Mouse (Mus musculus): ENCODE measurements at regions not wholly inside any gene's neighbourhood (a gene's known extent, or its start where the extent isn't known, plus 50 kb on each side); places are given as distances from the start of the nearest gene placed in this dataset.
"Not testable (repeated sequence)": the region's sequence is repeated elsewhere in the genome, so short reads cannot be mapped to it uniquely, and the experiment has no call there.

GRCm38 (mm10) chr10:30342965-30343478 lies 142.7 kb upstream of the Cenpw start:
- no peaks in the 10 kb centered on the region for H3K36me3 ChIP-seq
- no peak overlapping the region for H3K4me3 ChIP-seq
- no peaks in the 10 kb centered on the region for H3K4me1 ChIP-seq (replicated peaks)
- H3K27me3 ChIP-seq (ENCODE audit: insufficient read depth, poor library complexity, severe bottlenecking) = no peaks in the 10 kb centered on the region
- no peak for DNase-seq (ENCODE audit: low spot score)
- WGBS = 84% methylated on average over 3 of the region's 3 CpGs
- H3K9me3 ChIP-seq = no peaks in the 10 kb centered on the region
- no peak overlapping the region for H3K27ac ChIP-seq

DNA sequence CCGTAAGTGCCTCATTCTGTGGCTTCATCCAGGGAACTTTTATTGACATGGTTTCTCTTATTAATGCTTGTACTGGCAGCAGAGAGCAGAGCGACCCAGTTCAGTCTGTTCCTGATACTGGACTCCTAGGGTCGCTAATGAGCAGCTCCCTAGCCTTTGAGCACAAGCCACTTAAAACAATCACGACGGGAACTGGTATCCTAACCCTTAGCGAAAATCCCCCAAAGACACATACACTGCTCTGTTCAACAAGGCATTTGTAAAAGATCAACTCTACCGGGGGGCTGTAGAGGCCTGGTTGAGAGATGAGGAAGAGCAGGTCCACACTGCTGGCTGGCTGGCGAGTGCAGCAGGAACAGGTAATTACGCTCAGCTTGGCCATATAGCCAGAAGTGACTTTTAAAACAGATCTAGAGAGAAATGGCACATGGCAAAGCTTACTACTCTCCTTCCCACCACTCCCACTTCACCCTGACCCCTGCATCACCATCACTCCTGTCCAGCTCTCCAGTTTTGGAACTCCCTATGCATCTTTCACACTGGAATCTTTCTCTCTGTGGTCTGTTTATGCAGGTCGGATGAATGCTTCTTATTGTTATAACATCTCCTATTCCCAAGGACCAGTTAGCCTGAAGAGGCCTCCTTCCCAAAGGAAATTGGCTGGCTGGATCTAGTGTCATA lies 128.1 kb upstream of the Cenpw start:
- H3K4me1 ChIP-seq (replicated peaks) = peaks cover 7% of the 10 kb centered on the region; the same call in 1 of the 2 replicates
- WGBS = 58% methylated on average over 10 of the region's 10 CpGs
- H3K36me3 ChIP-seq = no peaks in the 10 kb centered on the region
- no peak for DNase-seq (ENCODE audit: low spot score)
- H3K27me3 ChIP-seq (ENCODE audit: insufficient read depth, poor library complexity, severe bottlenecking) = no peaks in the 10 kb centered on the region
- H3K9me3 ChIP-seq = no peaks in the 10 kb centered on the region
- H3K27ac ChIP-seq = no peak overlapping the region
- H3K4me3 ChIP-seq = no peak overlapping the region

DNA sequence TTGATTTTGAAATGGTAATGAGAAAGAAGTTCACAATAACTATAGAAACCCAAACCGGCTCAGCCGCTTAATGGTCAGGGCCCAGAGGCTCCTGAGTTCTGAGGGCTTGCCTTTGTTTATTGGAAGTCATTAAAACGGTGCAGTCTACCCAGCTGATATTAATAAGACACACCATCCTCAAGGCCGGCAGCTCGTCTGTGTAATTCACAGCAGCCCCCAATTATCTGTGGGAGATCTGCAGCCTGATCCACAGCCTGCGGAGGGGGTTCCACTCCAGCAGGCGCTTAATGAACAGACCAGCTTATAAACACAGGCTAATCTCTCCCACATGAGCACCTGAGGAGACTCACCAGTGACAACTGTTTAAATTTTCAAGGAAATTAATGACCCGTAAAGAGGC lies 127.5 kb upstream of the Cenpw start:
- DNase-seq (ENCODE audit: low spot score) = peak; percentile 13
- H3K27ac ChIP-seq = no peak overlapping the region
- 40% methylated on average over 8 of the region's 8 CpGs for WGBS

DNA sequence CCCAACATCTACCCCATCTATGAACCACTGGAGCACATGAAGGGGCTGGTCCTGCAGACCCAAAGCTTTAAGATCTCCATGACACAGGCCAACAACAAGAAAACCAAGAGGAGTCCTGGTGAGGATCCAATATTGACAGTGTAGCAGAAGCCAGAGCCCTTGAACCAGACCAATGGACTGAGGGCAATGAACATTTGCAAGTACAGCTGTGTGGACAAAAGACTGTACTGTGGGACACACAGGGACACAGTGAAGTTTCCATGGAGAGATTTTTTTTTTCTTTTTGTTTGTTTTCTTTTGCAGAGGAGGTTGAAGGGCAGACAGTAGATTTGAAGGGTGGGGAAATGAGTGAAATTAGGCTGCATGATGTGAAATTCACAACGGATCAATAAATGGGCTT lies 126.5 kb upstream of the Cenpw start:
- H3K4me3 ChIP-seq = no peak overlapping the region
- H3K4me1 ChIP-seq (replicated peaks) = peaks cover 7% of the 10 kb centered on the region; the same call in 1 of the 2 replicates
- H3K9me3 ChIP-seq = no peaks in the 10 kb centered on the region
- no peaks in the 10 kb centered on the region for H3K27me3 ChIP-seq (ENCODE audit: insufficient read depth, poor library complexity, severe bottlenecking)
- H3K27ac ChIP-seq = no peak overlapping the region
- no peaks in the 10 kb centered on the region for H3K36me3 ChIP-seq
- WGBS = 81% methylated on average over 1 of the region's 1 CpGs
- DNase-seq (ENCODE audit: low spot score) = no peak

More for the DNA sequence above, 127.5 kb upstream of the Cenpw start:
- H3K36me3 ChIP-seq = no peaks in the 10 kb centered on the region
- no peaks in the 10 kb centered on the region for H3K9me3 ChIP-seq
- no peaks in the 10 kb centered on the region for H3K27me3 ChIP-seq (ENCODE audit: insufficient read depth, poor library complexity, severe bottlenecking)
- H3K4me3 ChIP-seq = no peak overlapping the region
- peaks cover 7% of the 10 kb centered on the region; the same call in 1 of the 2 replicates for H3K4me1 ChIP-seq (replicated peaks)

DNA sequence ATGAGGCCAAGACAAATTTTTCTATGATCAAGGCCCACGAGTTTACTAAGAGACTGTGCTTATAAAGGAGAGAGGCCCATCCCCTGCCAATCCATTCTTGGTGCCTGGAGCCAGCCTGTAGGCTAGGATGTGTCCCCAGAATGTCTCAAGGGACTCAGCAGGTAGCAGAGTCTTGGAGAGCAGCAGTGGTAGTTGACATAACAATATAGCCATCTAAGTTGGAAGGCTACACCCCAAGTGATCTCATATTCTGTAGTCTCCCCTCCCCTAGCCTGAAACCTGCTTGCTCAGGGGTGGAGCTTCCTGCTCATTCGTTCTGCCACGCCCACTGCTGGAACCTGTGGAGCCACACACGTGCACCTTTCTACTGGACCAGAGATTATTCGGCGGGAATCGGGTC lies 95.5 kb upstream of the Cenpw start:
- 87% methylated on average over 4 of the region's 7 CpGs for WGBS
- DNase-seq (ENCODE audit: low spot score); H3K4me3 ChIP-seq; H3K27me3 ChIP-seq (ENCODE audit: insufficient read depth, poor library complexity, severe bottlenecking); H3K9me3 ChIP-seq; H3K4me1 ChIP-seq (replicated peaks); H3K36me3 ChIP-seq; H3K27ac ChIP-seq: not testable (repeated sequence)

- no peak overlapping the region for H3K4me3 ChIP-seq
- H3K27me3 ChIP-seq (ENCODE audit: insufficient read depth, poor library complexity, severe bottlenecking) = no peaks in the 10 kb centered on the region
- 84% methylated on average over 2 of the region's 2 CpGs for WGBS
- no peaks in the 10 kb centered on the region for H3K36me3 ChIP-seq
- no peaks in the 10 kb centered on the region for H3K4me1 ChIP-seq (replicated peaks)
- H3K9me3 ChIP-seq = no peaks in the 10 kb centered on the region
- no peak overlapping the region for H3K27ac ChIP-seq
- DNase-seq (ENCODE audit: low spot score) = no peak
Observed at GRCm38 (mm10) chr10:30281666-30282065, 81.3 kb upstream of the Cenpw start.

GRCm38 (mm10) chr10:30280451-30280850 lies 80.1 kb upstream of the Cenpw start:
- H3K4me3 ChIP-seq = no peak overlapping the region
- DNase-seq (ENCODE audit: low spot score) = no peak
- no peaks in the 10 kb centered on the region for H3K36me3 ChIP-seq
- WGBS = 95% methylated on average over 1 of the region's 1 CpGs
- no peak overlapping the region for H3K27ac ChIP-seq
- no peaks in the 10 kb centered on the region for H3K9me3 ChIP-seq
- H3K4me1 ChIP-seq (replicated peaks) = no peaks in the 10 kb centered on the region
- H3K27me3 ChIP-seq (ENCODE audit: insufficient read depth, poor library complexity, severe bottlenecking) = no peaks in the 10 kb centered on the region

DNA sequence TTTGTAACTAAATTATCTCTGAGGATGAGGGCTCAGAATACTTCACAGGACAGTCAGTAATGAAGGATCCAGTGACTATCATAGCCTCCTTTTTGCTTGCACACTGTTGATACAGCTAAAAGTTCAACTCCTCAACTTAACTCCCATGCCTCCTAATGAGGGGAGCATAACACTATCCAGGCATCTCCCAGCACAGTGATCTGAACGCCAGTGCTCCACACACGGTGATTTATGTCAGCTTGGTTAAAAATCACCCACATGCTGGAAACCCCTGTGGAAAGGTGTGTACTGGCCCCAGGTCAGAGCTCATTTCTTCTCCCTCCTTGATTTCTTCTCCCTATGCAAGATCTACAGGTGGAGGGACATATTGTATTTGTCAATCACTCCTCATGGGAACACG lies 79.6 kb upstream of the Cenpw start:
- 85% methylated on average over 3 of the region's 3 CpGs for WGBS
- no peak for DNase-seq (ENCODE audit: low spot score)
- H3K27ac ChIP-seq = no peak overlapping the region
- no peaks in the 10 kb centered on the region for H3K4me1 ChIP-seq (replicated peaks)
- H3K27me3 ChIP-seq (ENCODE audit: insufficient read depth, poor library complexity, severe bottlenecking) = no peaks in the 10 kb centered on the region
- no peaks in the 10 kb centered on the region for H3K9me3 ChIP-seq
- no peaks in the 10 kb centered on the region for H3K36me3 ChIP-seq
- H3K4me3 ChIP-seq = no peak overlapping the region

- Histone ChIP-seq H3K27me3 (ENCODE audit: insufficient read depth, poor library complexity, severe bottlenecking) (no peaks in the 10 kb centered on the region), H3K36me3 (no peaks in the 10 kb centered on the region)
Observed at GRCm38 (mm10) chr10:30278987-30279386, 78.6 kb upstream of the Cenpw start.

DNA sequence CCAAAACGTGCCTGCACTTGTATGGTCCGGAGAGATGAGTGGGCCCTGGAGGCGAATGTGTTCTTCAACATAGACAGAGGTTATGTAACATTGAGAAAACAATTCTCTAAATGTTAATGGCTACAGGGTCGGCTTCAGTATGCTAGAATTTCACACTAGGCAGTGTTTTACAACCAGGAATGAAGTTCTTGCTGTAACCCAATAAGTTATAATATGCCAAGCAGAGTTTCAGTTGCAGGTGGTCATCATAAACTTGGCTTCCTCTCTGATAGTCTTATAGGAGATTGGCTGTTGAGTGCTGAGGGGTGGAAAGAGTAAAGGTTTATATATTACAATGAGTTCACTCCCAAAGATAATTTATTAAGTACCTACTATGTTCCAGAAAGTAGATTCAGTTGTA lies 64.8 kb upstream of the Cenpw start:
- H3K36me3 ChIP-seq = no peaks in the 10 kb centered on the region
- H3K27me3 ChIP-seq (ENCODE audit: insufficient read depth, poor library complexity, severe bottlenecking) = no peaks in the 10 kb centered on the region
- H3K27ac ChIP-seq = no peak overlapping the region
- H3K4me1 ChIP-seq (replicated peaks) = no peaks in the 10 kb centered on the region
- DNase-seq (ENCODE audit: low spot score) = no peak
- H3K9me3 ChIP-seq = no peaks in the 10 kb centered on the region
- H3K4me3 ChIP-seq = no peak overlapping the region
- whole genome bisulfite sequencing = 83% methylated on average over 4 of the region's 4 CpGs

More at GRCm38 (mm10) chr10:30278987-30279386, 78.6 kb upstream of the Cenpw start:
- Histone ChIP-seq H3K4me1 (replicated peaks) (no peaks in the 10 kb centered on the region), H3K27ac (no peak overlapping the region), H3K4me3 (no peak overlapping the region), H3K9me3 (no peaks in the 10 kb centered on the region)
- DNase-seq (ENCODE audit: low spot score) = no peak

DNA sequence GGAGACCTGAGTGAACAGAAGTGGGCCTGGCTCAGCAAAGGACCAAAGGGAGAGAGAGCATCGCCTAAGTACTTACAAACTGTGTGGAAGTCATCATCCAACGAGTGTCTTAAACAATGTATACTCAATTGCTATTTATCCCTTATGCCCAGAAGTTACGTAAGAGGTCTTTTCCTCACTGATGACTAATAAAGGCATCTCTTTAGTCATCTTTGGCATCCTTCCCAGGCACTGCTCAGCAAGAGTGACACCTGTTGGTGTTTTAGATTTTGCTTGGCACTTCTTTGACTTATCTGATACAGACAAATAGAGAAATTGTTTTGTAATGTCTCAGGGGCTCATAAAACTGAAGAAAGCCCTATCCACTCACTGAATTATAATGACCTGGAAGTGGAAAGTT lies 59.4 kb upstream of the Cenpw start:
- Histone ChIP-seq H3K4me3 (no peak overlapping the region), H3K36me3 (no peaks in the 10 kb centered on the region), H3K4me1 (replicated peaks) (no peaks in the 10 kb centered on the region), H3K9me3 (no peaks in the 10 kb centered on the region), H3K27ac (no peak overlapping the region), H3K27me3 (ENCODE audit: insufficient read depth, poor library complexity, severe bottlenecking) (no peaks in the 10 kb centered on the region)
- 86% methylated on average over 3 of the region's 3 CpGs for WGBS
- DNase-seq (ENCODE audit: low spot score) = no peak

GRCm38 (mm10) chr10:30257889-30258288 lies 57.5 kb upstream of the Cenpw start:
- Histone ChIP-seq H3K4me3 (no peak overlapping the region), H3K9me3 (no peaks in the 10 kb centered on the region), H3K27me3 (ENCODE audit: insufficient read depth, poor library complexity, severe bottlenecking) (no peaks in the 10 kb centered on the region), H3K36me3 (no peaks in the 10 kb centered on the region), H3K27ac (no peak overlapping the region), H3K4me1 (replicated peaks) (no peaks in the 10 kb centered on the region)
- 79% methylated on average over 4 of the region's 4 CpGs for WGBS
- no peak for DNase-seq (ENCODE audit: low spot score)

All from hindbrain, embryonic 10.5 days (tissue).